Mouse (Mus musculus): ENCODE data around the gene Ms4a6c. TPM values are rescaled to one million over a fixed set of nuclear protein-coding genes. Genes with fewer than 3 reads are reported as not detected.
"Not testable (repeated sequence)": the region's sequence is repeated elsewhere in the genome, so short reads cannot be mapped to it uniquely, and the experiment has no call there.

Gene Ms4a6c
- 2.6 and 3.7 TPM in 2 replicates for polyA plus RNA-seq (2015; fragmentation: Nextera tagmentation; extraction: Ambion mirVana)

GRCm38 (mm10) chr19:11469215-11469614 is at the start of gene Ms4a6c:
Ms4a6c (plus strand) TSS chr19:11469366.
- H3K27ac ChIP-seq; H3K4me1 ChIP-seq (replicated peaks); H3K9ac ChIP-seq; H3K9me3 ChIP-seq; H3K27me3 ChIP-seq; ATAC-seq (ENCODE audit: low FRiP score); H3K36me3 ChIP-seq; H3K4me2 ChIP-seq; H3K4me3 ChIP-seq: not testable (repeated sequence)
- 90% methylated on average over 4 of the region's 4 CpGs for WGBS

- H3K27me3 ChIP-seq, H3K4me3 ChIP-seq: not testable (repeated sequence)
- WGBS = 91% methylated on average over 1 of the region's 1 CpGs
Measured at GRCm38 (mm10) chr19:11431209-11431608, 38.0 kb upstream of the Ms4a6c start.

GRCm38 (mm10) chr19:11435058-11435834 is 33.9 kb upstream of the Ms4a6c start:
- no peaks in the 10 kb centered on the region for H3K36me3 ChIP-seq
- H3K9me3 ChIP-seq = no peaks in the 10 kb centered on the region
- no peak for ATAC-seq (ENCODE audit: low FRiP score)
- H3K9ac ChIP-seq = no peak overlapping the region
- 92% methylated on average over 4 of the region's 4 CpGs for WGBS
- H3K27me3 ChIP-seq = no peaks in the 10 kb centered on the region
- H3K4me1 ChIP-seq (replicated peaks) = no peaks in the 10 kb centered on the region
- no peak overlapping the region for H3K4me2 ChIP-seq
- no peak overlapping the region for H3K27ac ChIP-seq
- no peak overlapping the region for H3K4me3 ChIP-seq

More at GRCm38 (mm10) chr19:11431209-11431608, 38.0 kb upstream of the Ms4a6c start:
- not testable (repeated sequence) for H3K4me1 ChIP-seq (replicated peaks); H3K27ac ChIP-seq; H3K4me2 ChIP-seq; H3K36me3 ChIP-seq; H3K9ac ChIP-seq; ATAC-seq (ENCODE audit: low FRiP score); H3K9me3 ChIP-seq

GRCm38 (mm10) chr19:11443338-11443737 is 25.8 kb upstream of the Ms4a6c start, which contains the start of gene Ms4a4b:
Ms4a4b (plus strand) TSS chr19:11443553.
- no peaks in the 10 kb centered on the region for H3K27me3 ChIP-seq
- no peak within 1 kb of the TSS for H3K27ac ChIP-seq
- H3K4me2 ChIP-seq = no peak within 1 kb of the TSS
- no peaks in the 10 kb centered on the region for H3K9me3 ChIP-seq
- no peak within 1 kb of the TSS for H3K9ac ChIP-seq
- H3K36me3 ChIP-seq = no peaks in the 10 kb centered on the region
- no peaks in the 10 kb centered on the region for H3K4me1 ChIP-seq (replicated peaks)
- no peak for ATAC-seq (ENCODE audit: low FRiP score)
- H3K4me3 ChIP-seq = no peak within 1 kb of the TSS

- H3K36me3 ChIP-seq = no peaks in the 10 kb centered on the region
- H3K9me3 ChIP-seq = no peaks in the 10 kb centered on the region
- no peak overlapping the region for H3K4me3 ChIP-seq
- H3K4me1 ChIP-seq (replicated peaks) = no peaks in the 10 kb centered on the region
- H3K27me3 ChIP-seq = no peaks in the 10 kb centered on the region
- no peak for ATAC-seq (ENCODE audit: low FRiP score)
- 86% methylated on average over 5 of the region's 5 CpGs for WGBS
- H3K9ac ChIP-seq = no peak overlapping the region
- H3K27ac ChIP-seq = no peak overlapping the region
- H3K4me2 ChIP-seq = no peak overlapping the region
Measured at GRCm38 (mm10) chr19:11443964-11444363, 25.2 kb upstream of the Ms4a6c start.

GRCm38 (mm10) chr19:11447238-11447637 is 21.9 kb upstream of the Ms4a6c start:
- no peaks in the 10 kb centered on the region for H3K27me3 ChIP-seq
- H3K9ac ChIP-seq = no peak overlapping the region
- H3K36me3 ChIP-seq = no peaks in the 10 kb centered on the region
- 87% methylated on average over 2 of the region's 2 CpGs for WGBS
- ATAC-seq (ENCODE audit: low FRiP score) = no peak
- no peak overlapping the region for H3K4me3 ChIP-seq
- no peaks in the 10 kb centered on the region for H3K9me3 ChIP-seq
- no peak overlapping the region for H3K27ac ChIP-seq
- H3K4me1 ChIP-seq (replicated peaks) = no peaks in the 10 kb centered on the region
- no peak overlapping the region for H3K4me2 ChIP-seq

GRCm38 (mm10) chr19:11459041-11459440 is 10.1 kb upstream of the Ms4a6c start:
- H3K27ac ChIP-seq; H3K4me2 ChIP-seq; H3K27me3 ChIP-seq; H3K4me1 ChIP-seq (replicated peaks); H3K9ac ChIP-seq; ATAC-seq (ENCODE audit: low FRiP score); H3K36me3 ChIP-seq; H3K4me3 ChIP-seq; H3K9me3 ChIP-seq: not testable (repeated sequence)
- WGBS = 82% methylated on average over 4 of the region's 4 CpGs

- WGBS = 56% methylated on average over 1 of the region's 1 CpGs
- H3K4me2 ChIP-seq = not testable (repeated sequence)
Measured at GRCm38 (mm10) chr19:11464795-11465194, 4.4 kb upstream of the Ms4a6c start.

GRCm38 (mm10) chr19:11466471-11466870 is 2.7 kb upstream of the Ms4a6c start:
- H3K36me3 ChIP-seq = no peaks in the 10 kb centered on the region
- no peak for ATAC-seq (ENCODE audit: low FRiP score)
- WGBS = 83% methylated on average over 5 of the region's 5 CpGs
- no peak overlapping the region for H3K4me3 ChIP-seq
- no peaks in the 10 kb centered on the region for H3K9me3 ChIP-seq
- no peaks in the 10 kb centered on the region for H3K4me1 ChIP-seq (replicated peaks)
- H3K4me2 ChIP-seq = no peak overlapping the region
- no peak overlapping the region for H3K27ac ChIP-seq
- no peaks in the 10 kb centered on the region for H3K27me3 ChIP-seq
- H3K9ac ChIP-seq = no peak overlapping the region

More at GRCm38 (mm10) chr19:11464795-11465194, 4.4 kb upstream of the Ms4a6c start:
- H3K36me3 ChIP-seq; ATAC-seq (ENCODE audit: low FRiP score); H3K27me3 ChIP-seq; H3K4me1 ChIP-seq (replicated peaks); H3K9ac ChIP-seq; H3K9me3 ChIP-seq; H3K27ac ChIP-seq; H3K4me3 ChIP-seq: not testable (repeated sequence)

- not testable (repeated sequence) for H3K4me3 ChIP-seq; ATAC-seq (ENCODE audit: low FRiP score); H3K27ac ChIP-seq; H3K4me1 ChIP-seq (replicated peaks); H3K4me2 ChIP-seq; H3K9ac ChIP-seq; H3K9me3 ChIP-seq; H3K36me3 ChIP-seq; H3K27me3 ChIP-seq
- 68% methylated on average over 1 of the region's 1 CpGs for WGBS
Measured at GRCm38 (mm10) chr19:11468361-11468760, 805 bp upstream of the Ms4a6c start.

GRCm38 (mm10) chr19:11479714-11480113 is 10.5 kb downstream of the Ms4a6c start:
- no peak for ATAC-seq (ENCODE audit: low FRiP score)
- H3K9me3 ChIP-seq = no peaks in the 10 kb centered on the region
- 91% methylated on average over 2 of the region's 2 CpGs for WGBS
- H3K4me1 ChIP-seq (replicated peaks) = no peaks in the 10 kb centered on the region
- H3K4me3 ChIP-seq = no peak overlapping the region
- no peaks in the 10 kb centered on the region for H3K27me3 ChIP-seq
- no peak overlapping the region for H3K27ac ChIP-seq
- H3K4me2 ChIP-seq = no peak overlapping the region
- H3K36me3 ChIP-seq = no peaks in the 10 kb centered on the region
- no peak overlapping the region for H3K9ac ChIP-seq

- no peak overlapping the region for H3K4me2 ChIP-seq
- H3K4me3 ChIP-seq = no peak overlapping the region
- 91% methylated on average over 2 of the region's 2 CpGs for WGBS
- H3K9ac ChIP-seq = no peak overlapping the region
- H3K36me3 ChIP-seq = no peaks in the 10 kb centered on the region
- ATAC-seq (ENCODE audit: low FRiP score) = no peak
- no peak overlapping the region for H3K27ac ChIP-seq
- no peaks in the 10 kb centered on the region for H3K9me3 ChIP-seq
- H3K27me3 ChIP-seq = no peaks in the 10 kb centered on the region
- no peaks in the 10 kb centered on the region for H3K4me1 ChIP-seq (replicated peaks)
Measured at GRCm38 (mm10) chr19:11482684-11483083, 13.5 kb downstream of the Ms4a6c start.

GRCm38 (mm10) chr19:11483941-11484340 is 14.8 kb downstream of the Ms4a6c start:
- H3K36me3 ChIP-seq = no peaks in the 10 kb centered on the region
- H3K4me1 ChIP-seq (replicated peaks) = no peaks in the 10 kb centered on the region
- WGBS = 80% methylated on average over 4 of the region's 4 CpGs

More at GRCm38 (mm10) chr19:11483941-11484340, 14.8 kb downstream of the Ms4a6c start:
- no peak for ATAC-seq (ENCODE audit: low FRiP score)
- Histone ChIP-seq H3K27ac (no peak overlapping the region), H3K9me3 (no peaks in the 10 kb centered on the region), H3K4me3 (no peak overlapping the region), H3K27me3 (no peaks in the 10 kb centered on the region), H3K9ac (no peak overlapping the region), H3K4me2 (no peak overlapping the region)

Measured in hindbrain, embryonic 13.5 days (tissue).